Mouse (Mus musculus) midbrain, embryonic 13.5 days (tissue): ENCODE measurements around the gene Sprr2j-ps. TPM values are rescaled to one million over a fixed set of nuclear protein-coding genes. Genes with fewer than 3 reads are reported as not detected.

Experiments used
- polyA plus RNA-seq: library from polyadenylated mRNA; unstranded; fragments of >200 nt; fragmentation: Nextera tagmentation; extraction: Ambion mirVana; gene quantifications from 2 replicates; pipeline ENCODE4 v1.2.1, GENCODE M21; 2015

The Sprr2j-ps gene
- polyA plus RNA-seq, 1 experiment from 2014 or later = not detected

Other genes with a start within 250 kb of the Sprr2j-ps start
- not detected in 2 replicates for gene Sprr2a1, start 202.3 kb upstream of the Sprr2j-ps start, polyA plus RNA-seq
- gene Sprr2a2, start 202.2 kb upstream of the Sprr2j-ps start, polyA plus RNA-seq = not detected in 2 replicates
- not detected in 2 replicates for gene Sprr2a3, start 132.7 kb upstream of the Sprr2j-ps start, polyA plus RNA-seq
- gene Sprr2b, start 101.5 kb upstream of the Sprr2j-ps start, polyA plus RNA-seq = not detected in 2 replicates
- gene Sprr2d, start 78.9 kb upstream of the Sprr2j-ps start, polyA plus RNA-seq = not detected in 2 replicates
- not detected in 2 replicates for gene Sprr2e, start 65.9 kb upstream of the Sprr2j-ps start, polyA plus RNA-seq
- gene Sprr2f, start 52.9 kb upstream of the Sprr2j-ps start, polyA plus RNA-seq = not detected in 2 replicates
- gene Sprr2h, start 32.4 kb upstream of the Sprr2j-ps start, polyA plus RNA-seq = not detected in 2 replicates
- gene Sprr2i, start 10.1 kb upstream of the Sprr2j-ps start, polyA plus RNA-seq = not detected in 2 replicates
- 9.8 and 12.0 TPM in 2 replicates for gene Gm9774, start 11.3 kb downstream of the Sprr2j-ps start, polyA plus RNA-seq
- not detected in 2 replicates for gene Sprr2k, start 14.5 kb downstream of the Sprr2j-ps start, polyA plus RNA-seq
- not detected in 2 replicates for gene Sprr1b, start 20.7 kb downstream of the Sprr2j-ps start, polyA plus RNA-seq
- not detected in 2 replicates for gene Sprr3, start 40.6 kb downstream of the Sprr2j-ps start, polyA plus RNA-seq
- gene Sprr1a, start 67.8 kb downstream of the Sprr2j-ps start, polyA plus RNA-seq = not detected in 2 replicates
- not detected in 2 replicates for gene Sprr4, start 82.4 kb downstream of the Sprr2j-ps start, polyA plus RNA-seq
- not detected in 2 replicates for gene 2310046K23Rik, start 116.4 kb downstream of the Sprr2j-ps start, polyA plus RNA-seq
- gene Ivl, start 155.7 kb downstream of the Sprr2j-ps start, polyA plus RNA-seq = not detected in 2 replicates
- not detected in 2 replicates for gene Smcp, start 170.9 kb downstream of the Sprr2j-ps start, polyA plus RNA-seq
- gene 2210017I01Rik, start 189.4 kb downstream of the Sprr2j-ps start, polyA plus RNA-seq = not detected in 2 replicates
- gene Lce6a, start 203.6 kb downstream of the Sprr2j-ps start, polyA plus RNA-seq = not detected in 2 replicates
- not detected in 2 replicates for gene Lce1a1, start 230.2 kb downstream of the Sprr2j-ps start, polyA plus RNA-seq
- gene Lce1b, start 238.8 kb downstream of the Sprr2j-ps start, polyA plus RNA-seq = not detected in 2 replicates